Mouse (Mus musculus) urinary bladder, adult 2 months (tissue): ENCODE data around the gene Il10. TPM values are rescaled to one million over a fixed set of nuclear protein-coding genes. Genes with fewer than 3 reads are reported as not detected.
"Not testable (repeated sequence)": the region's sequence is repeated elsewhere in the genome, so short reads cannot be mapped to it uniquely, and the experiment has no call there.

Experiments used
- DNase-seq: peaks from one replicate; pipeline ENCODE4 v3.0.0; 2022; ENCODE audit warnings: low spot score
- polyA plus RNA-seq: library from polyadenylated mRNA; depleted of rRNA; stranded (reverse); fragments of >200 nt; gene quantifications from 2 replicates; pipeline ENCODE4 v1.2.3, GENCODE M21; 2012

Il10 gene
- polyA plus RNA-seq, 1 experiment = 0.23 TPM

GRCm38 (mm10) chr1:131020425-131021310 lies 1.0 kb downstream of the Il10 start:
- no peak for DNase-seq

DNA sequence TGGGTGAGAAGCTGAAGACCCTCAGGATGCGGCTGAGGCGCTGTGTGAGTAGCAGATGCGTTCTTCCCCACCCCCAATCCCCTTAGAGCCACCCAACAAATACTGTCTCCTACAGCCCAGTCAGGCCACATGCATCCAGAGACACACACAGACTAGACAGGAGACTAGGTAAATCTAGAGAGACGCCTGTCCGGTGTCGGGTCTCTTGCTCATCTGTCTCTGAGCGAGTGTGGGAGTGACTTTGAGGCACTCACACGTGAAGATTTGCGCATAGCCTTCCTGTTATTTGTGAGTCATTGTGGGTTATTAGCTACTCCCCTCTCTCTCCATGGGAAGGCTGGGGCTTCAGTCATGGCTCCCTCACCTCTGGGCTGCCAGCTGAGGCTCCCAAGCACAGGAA lies 1.8 kb downstream of the Il10 start:
- DNase-seq = no peak

DNA sequence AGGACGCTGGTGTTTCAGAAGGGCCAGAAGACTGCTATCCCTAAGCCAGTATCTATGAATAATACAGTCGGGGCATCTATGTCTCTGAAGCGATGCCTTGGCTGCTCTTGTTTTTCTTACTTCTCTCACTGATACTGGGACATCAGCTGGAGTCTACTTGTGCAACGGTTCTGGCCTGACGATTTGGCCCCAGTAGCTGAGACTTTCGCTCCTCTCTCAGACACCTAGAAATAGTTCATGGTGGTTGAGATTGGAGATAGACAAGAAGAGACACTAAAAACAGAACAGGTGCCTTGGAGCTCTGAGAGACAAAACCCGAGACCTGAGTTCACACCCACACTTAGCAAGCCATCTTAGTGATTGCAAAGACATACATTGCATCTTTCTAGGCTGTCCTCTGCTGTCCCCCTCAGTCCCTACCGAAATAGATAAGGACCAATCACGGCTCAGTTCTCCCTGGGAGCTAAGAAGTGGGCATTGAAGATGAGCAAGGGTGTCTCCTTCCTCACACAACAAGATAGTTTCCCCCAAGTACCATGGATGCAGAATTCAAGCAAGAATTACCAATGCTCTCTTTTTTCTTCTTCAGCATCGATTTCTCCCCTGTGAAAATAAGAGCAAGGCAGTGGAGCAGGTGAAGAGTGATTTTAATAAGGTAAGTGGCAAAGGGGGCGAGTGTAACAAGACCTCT lies 2.4 kb downstream of the Il10 start:
- DNase-seq = no peak

- DNase-seq = no peak
These were observed 3.1 kb downstream of the Il10 start for GRCm38 (mm10) chr1:131022591-131023249.

DNA sequence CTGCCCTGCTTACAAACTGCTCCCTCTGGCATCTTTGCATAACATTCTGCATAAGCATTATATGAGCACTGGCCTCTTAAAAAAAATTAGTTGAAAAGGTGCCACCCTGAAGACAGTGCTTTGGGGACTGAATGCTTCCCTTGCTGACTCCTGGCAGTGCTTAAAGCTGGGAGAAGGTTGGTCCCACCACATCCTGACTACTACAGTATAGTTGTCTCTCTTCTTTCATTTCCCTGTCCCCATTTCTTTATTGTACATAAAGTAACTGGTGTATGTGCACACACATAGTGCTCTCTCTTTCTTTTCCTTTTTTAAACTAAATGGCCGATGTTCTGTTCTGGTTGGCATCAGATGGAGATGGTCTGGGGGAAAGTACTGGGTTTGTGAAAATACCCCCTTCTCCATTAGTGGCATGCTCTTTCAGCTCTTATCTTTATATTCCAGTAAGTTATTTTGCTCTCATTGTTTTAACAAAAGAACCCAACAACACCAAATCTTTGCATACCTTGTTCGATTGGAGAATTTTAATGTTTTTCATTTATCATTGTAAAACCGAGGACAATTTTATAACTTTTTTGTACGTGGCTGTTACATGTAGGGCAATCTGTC lies 3.7 kb downstream of the Il10 start:
- DNase-seq = not testable (repeated sequence)

DNA sequence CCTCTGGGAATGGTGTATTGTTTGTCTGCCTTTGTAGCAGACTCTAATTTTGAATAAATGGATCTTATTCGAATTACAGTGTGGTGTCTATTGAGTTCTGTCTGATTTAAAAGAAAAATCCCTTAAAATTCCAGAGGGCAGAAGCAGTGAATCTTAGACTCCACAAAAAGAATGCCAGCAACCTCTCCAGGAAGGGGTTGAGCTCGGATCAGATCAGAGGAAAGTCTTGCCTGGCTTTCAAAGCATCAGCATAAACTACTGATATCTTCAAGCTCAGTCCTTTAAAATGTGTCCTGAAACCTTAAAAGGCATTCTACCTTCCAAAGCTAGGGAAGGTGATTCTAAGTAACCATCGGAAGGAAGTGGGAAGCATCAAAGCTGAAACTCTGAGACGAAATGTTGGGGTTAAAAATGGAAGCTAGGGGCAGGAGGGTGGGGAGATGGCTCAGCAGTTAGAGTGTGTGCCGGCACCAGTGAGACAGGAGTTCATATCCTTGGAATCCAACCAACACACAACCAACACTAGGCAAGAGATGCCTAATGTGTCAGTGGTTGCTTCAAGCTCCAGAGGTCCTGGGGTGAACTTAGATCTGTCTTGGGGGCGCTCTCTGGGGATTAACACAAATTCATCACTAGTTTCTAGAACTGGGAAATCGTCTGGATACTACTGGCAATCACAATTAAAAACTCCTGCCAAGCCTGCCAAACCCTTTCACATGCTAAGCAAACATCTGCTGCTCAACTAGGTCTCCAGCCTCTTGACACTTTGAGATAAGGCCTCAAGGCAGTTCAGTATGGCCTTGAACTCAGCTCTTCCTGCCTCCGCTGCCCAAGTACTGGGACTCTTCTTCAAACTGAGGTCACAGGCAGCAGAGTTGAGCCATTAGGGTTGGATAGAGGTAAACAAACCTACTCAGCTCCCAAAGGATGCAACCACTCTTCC lies 5.5 kb downstream of the Il10 start:
- DNase-seq = no peak

- DNase-seq = no peak
These were observed 6.2 kb downstream of the Il10 start for GRCm38 (mm10) chr1:131025843-131026190.

GRCm38 (mm10) chr1:131029215-131029614 lies 9.6 kb downstream of the Il10 start:
- DNase-seq = no peak

GRCm38 (mm10) chr1:131030261-131030660 lies 10.6 kb downstream of the Il10 start:
- no peak for DNase-seq

DNA sequence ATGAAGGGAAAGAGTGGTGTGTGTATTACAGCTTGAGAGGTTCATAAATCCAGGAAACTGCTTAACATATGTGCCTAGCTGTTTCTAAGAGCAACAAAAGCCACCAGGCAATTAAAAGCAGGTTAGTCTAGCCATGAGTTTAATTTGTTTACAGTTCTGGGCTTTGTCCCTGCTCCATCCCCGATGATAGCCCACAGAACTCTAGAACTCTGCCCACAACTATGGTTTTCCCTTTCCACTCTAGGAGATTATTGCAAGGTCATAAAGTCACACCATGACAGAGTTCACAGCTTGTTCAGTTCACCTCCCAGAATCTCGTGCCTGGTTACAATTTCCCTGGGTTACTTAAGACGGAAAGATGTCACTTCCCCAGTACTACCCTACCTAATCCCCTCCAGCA lies 11.6 kb downstream of the Il10 start:
- no peak for DNase-seq

- no peak for DNase-seq
These were observed 18.4 kb downstream of the Il10 start for GRCm38 (mm10) chr1:131038001-131038400.

DNA sequence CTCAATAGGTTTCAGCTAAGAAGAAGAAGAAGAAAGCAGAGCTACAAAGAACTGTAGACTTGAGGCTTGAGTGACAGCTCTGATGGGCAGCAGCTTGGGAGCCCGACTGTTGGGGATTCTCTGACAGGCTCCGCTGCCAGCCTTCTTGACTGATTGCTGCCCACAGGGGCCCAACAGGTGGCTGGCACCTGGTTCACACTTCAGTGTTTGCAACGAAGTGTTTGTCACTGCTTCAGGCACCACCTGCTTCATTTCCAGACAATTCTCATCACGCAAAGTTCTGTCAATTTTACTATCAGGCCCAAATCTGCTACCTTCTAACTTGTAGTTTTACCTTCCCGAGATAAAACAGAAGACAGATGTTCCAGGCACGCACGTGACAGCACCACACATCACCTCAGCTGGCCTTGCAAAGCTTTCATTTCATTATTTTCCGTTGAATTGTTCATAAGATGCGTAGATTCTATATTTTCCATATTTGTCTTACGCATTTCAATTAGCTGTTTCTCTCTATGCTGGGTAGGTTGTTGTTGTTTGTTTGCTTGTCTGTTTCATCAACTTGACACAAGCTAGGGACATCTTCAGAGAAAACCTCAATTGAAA lies 18.9 kb downstream of the Il10 start:
- no peak for DNase-seq

DNA sequence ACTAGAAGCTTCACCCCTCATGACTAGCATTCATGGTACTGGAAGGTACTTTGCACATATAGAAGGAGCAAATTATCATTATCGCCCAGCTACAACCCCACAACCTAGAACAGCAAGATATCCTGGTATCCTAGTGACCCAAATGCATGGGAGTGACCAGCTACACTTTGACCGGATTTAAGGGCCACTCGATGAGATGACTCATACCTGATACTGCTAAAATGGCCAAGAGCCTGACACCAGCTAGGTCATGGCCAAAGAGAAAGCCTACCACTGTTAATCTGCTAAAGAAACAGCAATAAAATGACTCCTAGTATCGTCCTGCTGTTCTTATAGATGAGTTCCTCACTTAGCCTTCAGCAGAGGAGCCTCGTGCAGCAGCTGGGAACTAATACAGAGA lies 19.8 kb downstream of the Il10 start:
- no peak for DNase-seq

DNA sequence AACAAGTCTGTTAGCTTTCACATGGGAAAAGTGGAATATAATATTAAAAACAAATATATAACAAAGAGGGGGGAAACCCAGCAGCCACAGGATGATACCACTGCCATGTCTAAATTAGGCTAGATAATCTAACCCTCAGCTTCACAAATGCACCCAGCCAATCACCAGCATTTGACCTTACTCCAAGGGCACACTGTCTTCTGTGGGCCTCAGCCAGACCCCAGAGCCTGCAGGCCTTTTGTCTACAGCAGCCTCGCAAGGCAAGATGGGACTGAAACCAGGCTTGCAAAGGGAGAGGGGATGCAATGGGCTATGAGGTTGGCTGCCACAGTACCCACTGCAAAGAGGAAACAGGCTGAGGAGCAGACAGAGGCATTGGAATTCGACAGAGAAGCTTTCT lies 22.6 kb downstream of the Il10 start:
- DNase-seq = no peak

DNA sequence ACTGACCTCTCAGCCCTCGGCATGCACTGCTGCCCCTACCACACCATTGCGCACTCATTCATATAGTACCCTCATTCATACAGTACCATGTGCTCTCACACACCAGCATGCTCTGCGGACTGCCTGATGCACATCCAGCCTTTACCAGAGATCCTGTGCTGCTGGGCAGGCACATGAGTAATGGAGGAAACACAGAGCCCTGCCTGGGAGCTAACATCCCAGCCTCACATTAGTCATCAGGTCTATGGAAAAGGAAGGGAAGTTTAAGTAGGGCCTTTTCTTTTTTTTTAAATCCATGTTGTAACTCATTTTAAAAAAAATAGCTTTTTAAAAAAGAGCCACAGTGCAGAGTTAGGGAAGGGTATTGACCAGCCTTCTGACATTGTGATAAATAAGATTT lies 23.1 kb downstream of the Il10 start:
- no peak for DNase-seq

- DNase-seq = no peak
These were observed 24.0 kb downstream of the Il10 start for GRCm38 (mm10) chr1:131043636-131044035.

DNA sequence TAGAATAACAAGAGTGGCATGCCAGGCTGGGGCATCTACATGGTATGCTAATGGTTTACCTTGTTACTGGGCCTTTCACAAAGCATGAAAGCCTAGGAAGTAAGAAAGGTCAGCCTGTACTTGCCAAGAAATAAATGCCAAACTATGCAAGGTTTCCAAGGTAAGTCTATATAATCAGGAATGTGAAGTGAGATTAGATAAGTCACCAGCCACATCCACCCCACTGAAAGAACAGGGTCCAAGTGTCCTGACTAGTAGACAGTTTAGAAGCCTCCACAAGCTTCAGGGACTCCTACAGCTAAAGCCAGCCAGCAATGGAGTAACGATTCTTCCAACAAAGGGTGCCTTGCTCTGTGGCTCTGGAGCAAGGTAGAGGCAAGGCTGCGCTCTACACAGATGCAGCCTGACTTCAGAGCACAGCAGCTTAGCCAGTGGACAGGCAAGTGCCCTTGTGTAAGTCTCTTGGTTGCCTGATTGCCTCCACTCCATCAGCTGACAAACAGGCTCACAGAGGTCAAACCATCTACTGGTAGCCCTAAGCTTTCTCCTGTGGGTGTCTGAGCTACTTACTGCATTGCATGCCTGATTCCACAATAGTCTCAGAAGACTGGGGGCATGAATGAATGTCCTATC lies 26.2 kb downstream of the Il10 start:
- DNase-seq = no peak

DNA sequence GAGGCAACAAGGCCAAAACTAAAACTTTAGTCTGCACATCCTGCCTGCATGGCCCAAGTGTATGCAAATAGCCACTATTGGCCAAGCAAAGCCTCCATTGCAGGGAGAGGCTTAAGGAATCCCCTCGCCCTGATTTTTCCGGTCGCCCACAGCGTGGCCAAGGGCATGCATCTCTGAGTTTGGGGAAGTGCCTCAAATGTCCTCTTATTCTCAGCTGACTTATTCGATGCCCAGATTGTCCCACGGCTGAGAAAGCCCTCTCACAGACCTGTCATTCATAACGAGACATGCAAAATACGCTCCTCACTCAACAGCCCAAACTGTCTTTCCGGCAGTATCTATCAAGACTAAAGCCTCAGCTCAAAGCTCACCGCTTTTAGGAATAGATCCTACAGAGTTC lies 27.0 kb downstream of the Il10 start:
- DNase-seq = no peak

- DNase-seq = no peak
These were observed 28.6 kb downstream of the Il10 start for GRCm38 (mm10) chr1:131048121-131048863.

DNA sequence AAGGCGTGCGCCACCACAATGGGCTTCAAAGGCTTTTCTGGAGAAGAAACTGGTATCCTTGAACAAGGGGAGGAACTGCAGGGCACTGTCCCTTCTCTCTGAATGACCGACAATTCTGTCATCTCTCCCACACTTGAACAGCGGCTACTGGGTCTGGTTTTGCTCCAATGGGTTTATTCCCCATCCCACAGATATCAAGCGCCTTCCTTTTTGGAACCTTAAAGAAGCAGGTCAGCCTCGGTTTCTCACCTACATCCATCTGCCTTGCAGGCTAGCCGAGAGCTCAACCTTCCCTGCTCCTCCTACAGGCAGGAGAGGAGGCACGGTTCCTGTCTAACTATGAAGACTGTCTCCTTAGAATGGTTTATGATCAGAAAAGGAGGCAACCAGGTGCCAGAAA lies 29.3 kb downstream of the Il10 start:
- no peak for DNase-seq
